ENCODE assay signal across 8 mouse cellular contexts in genomic region chr10:7118258-7119077, GRCm38 (mm10).
DNase-seq lines count a peak whose midpoint lies in the region; ATAC-seq lines count a peak whose summit lies in the region.

No protein-coding gene starts in this region.

- peak overlapping the region; percentile 60 for H3K27ac ChIP-seq in embryonic facial prominence, embryonic 12.5 days
- H3K27ac ChIP-seq in heart, embryonic 14.5 days (replicated peaks in 1 of 2; ENCODE audit: control insufficient read depth in 1 of 2, insufficient read depth in 1 of 2, low read depth in 2 of 2, low read length in 2 of 2) = peak overlapping the region; percentile 66 to 71
- peak overlapping the region; percentile 58 for H3K27ac ChIP-seq in lung, embryonic 16.5 days (ENCODE audit: low read length)

- H3K4me1 ChIP-seq in embryonic facial prominence, embryonic 12.5 days = peaks cover 7% of the 10 kb centered on the region; the same call in 1 of the 2 replicates
- H3K4me1 ChIP-seq in heart, embryonic 14.5 days (ENCODE audit: control insufficient read depth in 2 of 2, insufficient read depth in 2 of 2, low read length in 2 of 2) = peaks cover 9 to 13% of the 10 kb centered on the region in 2 experiments
- H3K4me1 ChIP-seq in lung, embryonic 16.5 days (replicated peaks; ENCODE audit: control insufficient read depth, insufficient read depth, low read length) = peaks cover 9% of the 10 kb centered on the region

- H3K9ac ChIP-seq in embryonic facial prominence, embryonic 12.5 days = no peak overlapping the region
- no peak overlapping the region for H3K9ac ChIP-seq in heart, embryonic 14.5 days (ENCODE audit: low read length)
- H3K9ac ChIP-seq in lung, embryonic 16.5 days (ENCODE audit: low read length) = no peak overlapping the region

- ATAC-seq in CD4-positive, CD25-positive, alpha-beta regulatory T cell, adult 4 months = peak; percentile 73
- no peak for ATAC-seq in embryonic facial prominence, embryonic 12.5 days (ENCODE audit: insufficient number of reproducible peaks, insufficient read depth, low FRiP score, low TSS enrichment)
- ATAC-seq in heart, embryonic 14.5 days (ENCODE audit: insufficient number of reproducible peaks, insufficient read depth, low FRiP score, low read depth) = peak; percentile 82
- ATAC-seq in lung, embryonic 16.5 days (ENCODE audit: low read depth) = peak; percentile 95

- H3K27me3 ChIP-seq in embryonic facial prominence, embryonic 12.5 days = no peaks in the 10 kb centered on the region
- no peaks in the 10 kb centered on the region for H3K27me3 ChIP-seq in heart, embryonic 14.5 days (ENCODE audit: control insufficient read depth, insufficient read depth, low read length)
- no peaks in the 10 kb centered on the region for H3K27me3 ChIP-seq in lung, embryonic 16.5 days (ENCODE audit: control insufficient read depth, insufficient read depth, low read depth, low read length)

- H3K4me3 ChIP-seq in embryonic facial prominence, embryonic 12.5 days = no peak overlapping the region
- no peak overlapping the region for H3K4me3 ChIP-seq in heart, embryonic 14.5 days (ENCODE audit: control insufficient read depth in 1 of 2, insufficient read depth in 1 of 2, low read depth in 1 of 2, low read length in 2 of 2)
- H3K4me3 ChIP-seq in lung, embryonic 16.5 days (ENCODE audit: low read length) = no peak overlapping the region

- DNase-seq in adrenal gland, adult (ENCODE audit: inconsistent age in 2 of 2, low spot score in 1 of 2) = peak; percentile 73 to 86
- peak; percentile 52 for DNase-seq in large intestine, adult 2 months (ENCODE audit: low read depth, low spot score)
- peak; percentile 44 for DNase-seq in urinary bladder, postnatal 25 days (ENCODE audit: low spot score)
- no peak for DNase-seq in natural killer cell, adult 2 months (ENCODE audit: low spot score in 2 of 2)

- H3K9me3 ChIP-seq in embryonic facial prominence, embryonic 12.5 days = no peaks in the 10 kb centered on the region
- no peaks in the 10 kb centered on the region for H3K9me3 ChIP-seq in heart, embryonic 14.5 days (ENCODE audit: control insufficient read depth, low read length)
- H3K9me3 ChIP-seq in lung, embryonic 16.5 days (ENCODE audit: control insufficient read depth, low read length) = no peaks in the 10 kb centered on the region

- H3K36me3 ChIP-seq in embryonic facial prominence, embryonic 12.5 days = peaks cover 21% of the 10 kb centered on the region; the same call in 1 of the 2 replicates
- H3K36me3 ChIP-seq in heart, embryonic 14.5 days (ENCODE audit: control insufficient read depth, insufficient read depth, low read length) = peaks cover 15% of the 10 kb centered on the region
- H3K36me3 ChIP-seq in lung, embryonic 16.5 days (ENCODE audit: control insufficient read depth, insufficient read depth, low read length) = peaks cover 15% of the 10 kb centered on the region

- 63% methylated on average over 10 of the region's 10 CpGs for WGBS in embryonic facial prominence, embryonic 12.5 days
- 44% methylated on average over 10 of the region's 10 CpGs for WGBS in heart, embryonic 14.5 days
- 38% methylated on average over 10 of the region's 10 CpGs for WGBS in large intestine, adult 2 months
- 46% methylated on average over 10 of the region's 10 CpGs for WGBS in lung, embryonic 16.5 days

- no peak overlapping the region for H3K4me2 ChIP-seq in embryonic facial prominence, embryonic 12.5 days (replicated peaks)
- H3K4me2 ChIP-seq in heart, embryonic 14.5 days (ENCODE audit: low read length) = no peak overlapping the region
- no peak overlapping the region for H3K4me2 ChIP-seq in lung, embryonic 16.5 days (ENCODE audit: low read depth, low read length)

Comparison
In these comparisons a context has a peak if more than half of its experiments do, and no peak if none do; other contexts are left out.
1. DNase-seq: peak in adrenal gland, adult (2 of 2), large intestine, adult 2 months (single experiment) and urinary bladder, postnatal 25 days (single experiment); none in natural killer cell, adult 2 months (0 of 2).
2. Peak in every context shown above with its lines, with median percentiles within 50 percentile points of each other: H3K27ac ChIP-seq.